Mouse (Mus musculus): ENCODE measurements around the gene Mcat. TPM values are rescaled to one million over a fixed set of nuclear protein-coding genes. Genes with fewer than 3 reads are reported as not detected.

Gene Mcat
- polyA plus RNA-seq, 1 experiment from 2014 or later, result 24.9 TPM

- TF ChIP-seq EP300 (optimal IDR thresholded peaks at IDR 0.05) (no peak), CTCF (IDR thresholded peaks at IDR 0.05; ENCODE audit: low read depth) (peak; percentile 58)
- H3K36me3 ChIP-seq (ENCODE audit: control insufficient read depth, insufficient read depth, low read length), result no peaks in the 10 kb centered on the region
- WGBS, result 97% methylated on average over 4 of the region's 5 CpGs
- no peak for ATAC-seq (ENCODE audit: low FRiP score, low TSS enrichment)
- H3K4me2 ChIP-seq (replicated peaks; ENCODE audit: low read depth), result no peak overlapping the region
- no peak overlapping the region for H3K4me3 ChIP-seq (ENCODE audit: low read depth, low read length)
- no peak overlapping the region for H3K9ac ChIP-seq (ENCODE audit: low read length)
- H3K27me3 ChIP-seq (ENCODE audit: control insufficient read depth, insufficient read depth, low read length), result no peaks in the 10 kb centered on the region
- no peak for DNase-seq (ENCODE audit: low spot score)
- H3K27ac ChIP-seq (replicated peaks), result no peak overlapping the region
- H3K9me3 ChIP-seq (ENCODE audit: control insufficient read depth, low read length), result no peaks in the 10 kb centered on the region
- H3K4me1 ChIP-seq (replicated peaks; ENCODE audit: control insufficient read depth, insufficient read depth), result no peaks in the 10 kb centered on the region; the same call in 1 of the 2 replicates
These were observed 31.6 kb downstream of the Mcat start for GRCm38 (mm10) chr15:83531961-83532469.

- H3K27ac ChIP-seq (replicated peaks), result peak overlapping the region; percentile 58; the same call in 1 of the 2 replicates
- H3K9me3 ChIP-seq (ENCODE audit: control insufficient read depth, low read length), result no peaks in the 10 kb centered on the region
- no peak overlapping the region for H3K4me2 ChIP-seq (replicated peaks; ENCODE audit: low read depth)
- TF ChIP-seq EP300 (optimal IDR thresholded peaks at IDR 0.05) (no peak), CTCF (IDR thresholded peaks at IDR 0.05; ENCODE audit: low read depth) (no peak)
- ATAC-seq (ENCODE audit: low FRiP score, low TSS enrichment), result peak; percentile 8; the same call in 1 of the 2 replicates
- WGBS, result 56% methylated on average over 6 of the region's 6 CpGs
- H3K4me3 ChIP-seq (ENCODE audit: low read depth, low read length), result no peak overlapping the region
- H3K9ac ChIP-seq (ENCODE audit: low read length), result no peak overlapping the region
- H3K36me3 ChIP-seq (ENCODE audit: control insufficient read depth, insufficient read depth, low read length), result no peaks in the 10 kb centered on the region
- H3K4me1 ChIP-seq (replicated peaks; ENCODE audit: control insufficient read depth, insufficient read depth), result no peaks in the 10 kb centered on the region; the same call in 1 of the 2 replicates
- DNase-seq (ENCODE audit: low spot score), result no peak
- no peaks in the 10 kb centered on the region for H3K27me3 ChIP-seq (ENCODE audit: control insufficient read depth, insufficient read depth, low read length)
These were observed 32.9 kb downstream of the Mcat start for GRCm38 (mm10) chr15:83530688-83531087.

GRCm38 (mm10) chr15:83530233-83530632 is 33.4 kb downstream of the Mcat start:
- Histone ChIP-seq H3K27me3 (ENCODE audit: control insufficient read depth, insufficient read depth, low read length) (no peaks in the 10 kb centered on the region), H3K27ac (replicated peaks) (peak overlapping the region; percentile 58; the same call in 1 of the 2 replicates), H3K4me2 (replicated peaks; ENCODE audit: low read depth) (no peak overlapping the region), H3K36me3 (ENCODE audit: control insufficient read depth, insufficient read depth, low read length) (no peaks in the 10 kb centered on the region), H3K9me3 (ENCODE audit: control insufficient read depth, low read length) (no peaks in the 10 kb centered on the region), H3K4me3 (ENCODE audit: low read depth, low read length) (no peak overlapping the region), H3K9ac (ENCODE audit: low read length) (no peak overlapping the region), H3K4me1 (replicated peaks; ENCODE audit: control insufficient read depth, insufficient read depth) (no peaks in the 10 kb centered on the region; the same call in 1 of the 2 replicates)
- peak; percentile 56 for ATAC-seq (ENCODE audit: low FRiP score, low TSS enrichment)
- no peak for TF ChIP-seq EP300 (optimal IDR thresholded peaks at IDR 0.05)
- no peak for TF ChIP-seq CTCF (IDR thresholded peaks at IDR 0.05; ENCODE audit: low read depth)
- peak; percentile 57 for DNase-seq (ENCODE audit: low spot score)
- 33% methylated on average over 9 of the region's 9 CpGs for WGBS

- Histone ChIP-seq H3K27me3 (ENCODE audit: control insufficient read depth, insufficient read depth, low read length) (no peaks in the 10 kb centered on the region), H3K4me3 (ENCODE audit: low read depth, low read length) (no peak overlapping the region), H3K27ac (replicated peaks) (no peak overlapping the region; the same call in 1 of the 2 replicates), H3K9me3 (ENCODE audit: control insufficient read depth, low read length) (no peaks in the 10 kb centered on the region), H3K9ac (ENCODE audit: low read length) (no peak overlapping the region), H3K4me1 (replicated peaks; ENCODE audit: control insufficient read depth, insufficient read depth) (no peaks in the 10 kb centered on the region; the same call in 1 of the 2 replicates), H3K4me2 (replicated peaks; ENCODE audit: low read depth) (no peak overlapping the region), H3K36me3 (ENCODE audit: control insufficient read depth, insufficient read depth, low read length) (no peaks in the 10 kb centered on the region)
- WGBS, result 71% methylated on average over 5 of the region's 5 CpGs
- no peak for ATAC-seq (ENCODE audit: low FRiP score, low TSS enrichment)
- no peak for DNase-seq (ENCODE audit: low spot score)
- TF ChIP-seq CTCF (IDR thresholded peaks at IDR 0.05; ENCODE audit: low read depth) (no peak), EP300 (optimal IDR thresholded peaks at IDR 0.05) (no peak)
These were observed 33.8 kb downstream of the Mcat start for GRCm38 (mm10) chr15:83529765-83530164.

GRCm38 (mm10) chr15:83528892-83529291 is 34.7 kb downstream of the Mcat start:
- 55% methylated on average over 4 of the region's 4 CpGs for WGBS
- Histone ChIP-seq H3K4me2 (replicated peaks; ENCODE audit: low read depth) (no peak overlapping the region), H3K4me3 (ENCODE audit: low read depth, low read length) (no peak overlapping the region), H3K27me3 (ENCODE audit: control insufficient read depth, insufficient read depth, low read length) (no peaks in the 10 kb centered on the region), H3K27ac (replicated peaks) (0 out of 2 replicates have a peak overlapping the region, but pooled peaks have one; percentile 40), H3K9me3 (ENCODE audit: control insufficient read depth, low read length) (no peaks in the 10 kb centered on the region), H3K4me1 (replicated peaks; ENCODE audit: control insufficient read depth, insufficient read depth) (no peaks in the 10 kb centered on the region; the same call in 1 of the 2 replicates), H3K9ac (ENCODE audit: low read length) (no peak overlapping the region), H3K36me3 (ENCODE audit: control insufficient read depth, insufficient read depth, low read length) (no peaks in the 10 kb centered on the region)
- no peak for ATAC-seq (ENCODE audit: low FRiP score, low TSS enrichment)
- no peak for DNase-seq (ENCODE audit: low spot score)
- TF ChIP-seq EP300 (optimal IDR thresholded peaks at IDR 0.05), result no peak

- H3K36me3 ChIP-seq (ENCODE audit: control insufficient read depth, insufficient read depth, low read length), result no peaks in the 10 kb centered on the region
- H3K9ac ChIP-seq (ENCODE audit: low read length), result no peak overlapping the region
- no peaks in the 10 kb centered on the region for H3K9me3 ChIP-seq (ENCODE audit: control insufficient read depth, low read length)
- H3K4me3 ChIP-seq (ENCODE audit: low read depth, low read length), result 0 out of 2 replicates have a peak overlapping the region, but pooled peaks have one; percentile 49
- H3K27me3 ChIP-seq (ENCODE audit: control insufficient read depth, insufficient read depth, low read length), result no peaks in the 10 kb centered on the region
- no peak for DNase-seq (ENCODE audit: low spot score)
- TF ChIP-seq EP300 (optimal IDR thresholded peaks at IDR 0.05) (no peak), CTCF (IDR thresholded peaks at IDR 0.05; ENCODE audit: low read depth) (no peak)
- 74% methylated on average over 2 of the region's 2 CpGs for WGBS
- no peaks in the 10 kb centered on the region; the same call in 1 of the 2 replicates for H3K4me1 ChIP-seq (replicated peaks; ENCODE audit: control insufficient read depth, insufficient read depth)
- ATAC-seq (ENCODE audit: low FRiP score, low TSS enrichment), result no peak
- H3K4me2 ChIP-seq (replicated peaks; ENCODE audit: low read depth), result peak overlapping the region; percentile 90
- H3K27ac ChIP-seq (replicated peaks), result no peak overlapping the region
These were observed 35.8 kb downstream of the Mcat start for GRCm38 (mm10) chr15:83527747-83528146.

Measured in stomach, postnatal 0 days (tissue).